Mouse (Mus musculus) midbrain, embryonic 16.5 days (tissue): ENCODE data around the gene Slc51a. TPM values are rescaled to one million over a fixed set of nuclear protein-coding genes. Genes with fewer than 3 reads are reported as not detected.
"Not testable (repeated sequence)": the region's sequence is repeated elsewhere in the genome, so short reads cannot be mapped to it uniquely, and the experiment has no call there.

Experiments
- ATAC-seq: fragments of 200-750 bp; cut with Nextera tagmentation; 2 replicates; pipeline ENCODE4 v1.8.0; 2017; ENCODE audit warnings: moderate TSS enrichment
- H3K27ac ChIP-seq: fragments of 300-500 bp; sonication (generic); 2 replicates; pipeline ENCODE4 v1.5.1; 2014; ENCODE audit warnings: mild to moderate bottlenecking, low read length, mixed read lengths
- H3K27me3 ChIP-seq: fragments of 300-500 bp; sonication (generic); 2 replicates; pipeline ENCODE4 v1.6.1; 2014; ENCODE audit warnings: low read depth, low read length, mixed read lengths; ENCODE audit not compliant: control insufficient read depth, insufficient read depth
- H3K36me3 ChIP-seq: fragments of 300-500 bp; sonication (generic); 2 replicates; pipeline ENCODE4 v1.6.1; 2014; ENCODE audit warnings: mild to moderate bottlenecking, low read length, moderate library complexity, mixed read lengths; ENCODE audit not compliant: control insufficient read depth, insufficient read depth
- H3K4me1 ChIP-seq: fragments of 300-500 bp; sonication (generic); 2 replicates; pipeline ENCODE4 v1.6.1; 2014; ENCODE audit warnings: mild to moderate bottlenecking, low read length, mixed read lengths; ENCODE audit not compliant: control insufficient read depth, insufficient read depth
- H3K4me2 ChIP-seq: fragments of 300-500 bp; sonication (generic); 2 replicates; pipeline ENCODE4 v1.6.1; 2014; ENCODE audit warnings: mild to moderate bottlenecking, low read length, mixed read lengths
- H3K4me3 ChIP-seq: fragments of 300-500 bp; sonication (generic); 2 replicates; pipeline ENCODE4 v1.5.1; 2014; ENCODE audit warnings: low read depth, mild to moderate bottlenecking, low read length, moderate library complexity, mixed read lengths
- H3K9ac ChIP-seq: fragments of 300-500 bp; sonication (generic); 2 replicates; pipeline ENCODE4 v1.6.1; 2014; ENCODE audit warnings: low read depth, low read length, mixed read lengths
- H3K9me3 ChIP-seq: fragments of 300-500 bp; sonication (generic); replicated peaks from 2 replicates; pipeline ENCODE4 v1.6.1; 2014; ENCODE audit warnings: mild to moderate bottlenecking, low read length, mixed read lengths; ENCODE audit not compliant: control insufficient read depth, poor library complexity, severe bottlenecking
- WGBS: fragments of 180-500 bp; shearing (Covaris S2); extraction: QIAGEN DNeasy Blood & Tissue Kit; methylation state at CpG from one replicate; pipeline ENCODE4 v1.1.7; 2014; 5-methylcytosine and 5-hydroxymethylcytosine counted together
- polyA plus RNA-seq: library from polyadenylated mRNA; unstranded; fragments of >200 nt; fragmentation: Nextera tagmentation; extraction: Ambion mirVana; gene quantifications from 2 replicates; pipeline ENCODE4 v1.2.1, GENCODE M21; 2015

The Slc51a gene
- polyA plus RNA-seq, 1 experiment from 2014 or later: 0.08 TPM

DNA sequence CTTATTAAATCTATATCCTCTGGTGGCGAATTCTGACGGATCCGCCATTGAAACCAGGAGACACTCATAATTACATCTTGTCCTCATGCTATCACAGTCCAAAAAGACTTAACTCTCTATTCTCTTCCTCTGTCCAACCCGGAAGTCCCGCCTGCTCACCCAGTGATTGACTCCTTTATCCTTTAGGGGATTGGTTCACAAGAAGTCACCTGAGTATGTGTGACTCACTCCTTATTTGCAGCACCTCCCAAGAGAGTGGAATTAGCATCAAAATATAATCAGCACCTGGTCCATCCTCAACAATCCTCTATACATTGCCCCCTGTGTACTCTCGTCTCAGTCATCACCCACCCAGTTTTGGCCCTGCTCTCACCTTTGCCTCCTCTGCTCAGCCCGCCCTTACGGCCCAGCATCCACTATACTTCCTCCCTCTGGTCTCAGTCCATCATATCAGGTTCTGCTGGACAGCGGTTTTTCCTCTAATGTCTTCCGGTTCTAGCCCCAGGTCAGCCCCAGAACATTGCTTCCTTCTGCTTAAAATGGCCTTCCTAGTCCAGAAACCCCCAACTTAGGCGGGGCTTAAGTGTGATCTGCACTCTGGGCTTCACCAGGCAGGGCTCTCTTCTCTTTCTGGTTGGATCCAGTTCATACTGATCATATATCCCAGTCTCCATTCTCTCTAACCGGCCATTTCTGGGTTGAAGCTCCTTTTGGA lies 15.1 kb upstream of the Slc51a start:
- no peak for ATAC-seq
- Histone ChIP-seq H3K4me3 (no peak overlapping the region), H3K27ac (no peak overlapping the region), H3K9ac (no peak overlapping the region), H3K36me3 (no peaks in the 10 kb centered on the region), H3K4me2 (no peak overlapping the region), H3K4me1 (peaks cover 4% of the 10 kb centered on the region), H3K27me3 (no peaks in the 10 kb centered on the region), H3K9me3 (no peaks in the 10 kb centered on the region)
- 89% methylated on average over 12 of the region's 12 CpGs for WGBS

DNA sequence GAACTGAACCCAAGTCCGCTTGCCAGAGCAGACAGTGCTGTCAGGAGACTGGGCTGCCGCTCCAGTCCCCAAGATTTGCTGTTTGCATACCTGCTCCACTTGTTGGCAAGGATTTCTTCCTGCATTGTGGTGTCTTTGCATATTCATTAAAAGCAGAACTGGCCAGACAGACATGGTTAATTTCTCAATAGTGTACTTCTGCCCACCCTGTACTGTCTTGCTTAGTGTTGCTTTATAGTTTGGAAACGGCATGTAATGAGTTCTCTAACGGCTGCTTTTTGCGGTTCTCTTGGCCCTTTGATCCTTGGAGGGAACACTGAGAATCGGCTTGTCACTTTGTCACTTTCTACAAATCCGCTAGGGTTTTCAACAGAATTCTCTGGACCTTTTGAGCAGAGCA lies 13.8 kb upstream of the Slc51a start:
- H3K9me3 ChIP-seq: no peaks in the 10 kb centered on the region
- no peak overlapping the region for H3K9ac ChIP-seq
- 73% methylated on average over 7 of the region's 7 CpGs for WGBS
- H3K27me3 ChIP-seq: no peaks in the 10 kb centered on the region
- H3K27ac ChIP-seq: no peak overlapping the region
- no peak overlapping the region for H3K4me3 ChIP-seq
- no peaks in the 10 kb centered on the region for H3K36me3 ChIP-seq
- H3K4me1 ChIP-seq: peaks cover 4% of the 10 kb centered on the region
- no peak for ATAC-seq
- no peak overlapping the region for H3K4me2 ChIP-seq

- Histone ChIP-seq H3K4me3 (peak overlapping the region; percentile 34), H3K4me1 (peaks cover 4% of the 10 kb centered on the region), H3K36me3 (no peaks in the 10 kb centered on the region), H3K9me3 (no peaks in the 10 kb centered on the region), H3K4me2 (peak overlapping the region; percentile 58), H3K27ac (peak overlapping the region; percentile 60), H3K27me3 (no peaks in the 10 kb centered on the region), H3K9ac (peak overlapping the region; percentile 60)
- 12% methylated on average over 22 of the region's 22 CpGs for WGBS
- ATAC-seq: peak; percentile 93
These were observed 11.9 kb upstream of the Slc51a start for GRCm38 (mm10) chr16:32499430-32500037.

GRCm38 (mm10) chr16:32498996-32499395 lies 11.3 kb upstream of the Slc51a start:
- no peak for ATAC-seq
- Histone ChIP-seq H3K27me3 (no peaks in the 10 kb centered on the region), H3K27ac (no peak overlapping the region), H3K4me3 (no peak overlapping the region), H3K4me1 (peaks cover 4% of the 10 kb centered on the region), H3K9me3 (no peaks in the 10 kb centered on the region), H3K36me3 (no peaks in the 10 kb centered on the region), H3K4me2 (peak overlapping the region; percentile 58), H3K9ac (no peak overlapping the region)
- WGBS: 70% methylated on average over 13 of the region's 13 CpGs

- Histone ChIP-seq H3K4me3 (no peak within 1 kb of the TSS), H3K36me3 (no peaks in the 10 kb centered on the region), H3K9ac (no peak within 1 kb of the TSS), H3K4me2 (no peak within 1 kb of the TSS), H3K27me3 (no peaks in the 10 kb centered on the region), H3K9me3 (no peaks in the 10 kb centered on the region), H3K4me1 (peaks cover 4% of the 10 kb centered on the region), H3K27ac (no peak within 1 kb of the TSS)
- WGBS: 74% methylated on average over 3 of the region's 3 CpGs
- no peak for ATAC-seq
These were observed 8.3 kb upstream of the Slc51a start, which contains the start of gene Zdhhc19 for GRCm38 (mm10) chr16:32495965-32496364. Gene Zdhhc19 (plus strand): TSS chr16:32496265.

- not testable (repeated sequence) for H3K4me2 ChIP-seq, H3K36me3 ChIP-seq, ATAC-seq, H3K4me1 ChIP-seq, H3K9me3 ChIP-seq, H3K27ac ChIP-seq, H3K9ac ChIP-seq, H3K27me3 ChIP-seq, H3K4me3 ChIP-seq
- 77% methylated on average over 6 of the region's 6 CpGs for WGBS
These were observed 6.7 kb upstream of the Slc51a start for GRCm38 (mm10) chr16:32494371-32494770.

DNA sequence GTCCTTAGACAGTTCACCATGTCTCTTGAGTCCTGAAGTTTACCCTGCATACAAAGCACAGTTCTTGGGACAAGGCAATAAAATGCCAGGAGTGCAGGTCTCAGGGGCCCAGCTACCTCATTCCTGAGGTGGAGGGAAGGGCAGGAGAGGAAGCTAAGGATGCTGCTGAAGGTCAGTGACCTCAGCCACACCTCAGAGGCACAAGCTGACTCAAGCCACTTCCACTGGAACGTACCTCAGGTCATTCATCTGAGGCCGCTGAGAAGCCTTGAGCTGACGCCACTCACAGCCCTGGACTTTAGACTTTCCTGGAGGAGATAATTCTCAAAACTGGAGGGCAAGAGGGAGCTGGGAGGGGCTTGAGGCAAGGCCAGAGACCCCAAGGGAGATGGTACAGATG lies 1.3 kb upstream of the Slc51a start:
- no peaks in the 10 kb centered on the region for H3K36me3 ChIP-seq
- WGBS: 100% methylated on average over 3 of the region's 3 CpGs
- H3K4me1 ChIP-seq: no peaks in the 10 kb centered on the region
- H3K4me2 ChIP-seq: no peak overlapping the region
- H3K27ac ChIP-seq: no peak overlapping the region
- H3K9ac ChIP-seq: no peak overlapping the region
- no peak for ATAC-seq
- no peaks in the 10 kb centered on the region for H3K27me3 ChIP-seq
- H3K9me3 ChIP-seq: no peaks in the 10 kb centered on the region
- no peak overlapping the region for H3K4me3 ChIP-seq

- Histone ChIP-seq H3K9me3 (no peaks in the 10 kb centered on the region), H3K4me1 (no peaks in the 10 kb centered on the region), H3K36me3 (no peaks in the 10 kb centered on the region), H3K27me3 (no peaks in the 10 kb centered on the region), H3K9ac (no peak overlapping the region), H3K27ac (no peak overlapping the region), H3K4me2 (no peak overlapping the region), H3K4me3 (no peak overlapping the region)
- ATAC-seq: no peak
- 77% methylated on average over 6 of the region's 6 CpGs for WGBS
These were observed 1.6 kb downstream of the Slc51a start for GRCm38 (mm10) chr16:32486046-32486445.

DNA sequence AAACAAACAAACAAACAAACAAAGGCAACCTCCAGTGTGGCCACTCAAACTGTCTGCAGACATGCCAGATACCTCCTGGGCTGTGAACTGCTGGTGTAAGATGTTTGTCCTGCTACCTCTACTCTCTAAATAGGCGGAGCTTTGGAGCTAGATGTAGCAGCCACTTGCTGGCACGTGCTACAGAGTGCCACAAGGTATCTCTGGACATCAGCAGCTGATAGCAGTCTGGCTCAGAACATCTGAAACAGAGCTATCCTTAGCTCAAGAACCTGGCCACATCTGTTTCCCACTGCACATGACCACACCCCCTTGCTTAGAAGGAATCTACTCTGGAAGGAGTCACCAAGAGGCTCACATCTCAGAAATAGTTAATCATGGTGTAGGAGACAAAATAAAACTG lies 2.5 kb downstream of the Slc51a start:
- 84% methylated on average over 2 of the region's 2 CpGs for WGBS
- ATAC-seq: no peak
- H3K9ac ChIP-seq: no peak overlapping the region
- no peaks in the 10 kb centered on the region for H3K27me3 ChIP-seq
- H3K9me3 ChIP-seq: no peaks in the 10 kb centered on the region
- no peaks in the 10 kb centered on the region for H3K36me3 ChIP-seq
- H3K4me2 ChIP-seq: no peak overlapping the region
- no peaks in the 10 kb centered on the region for H3K4me1 ChIP-seq
- no peak overlapping the region for H3K4me3 ChIP-seq
- H3K27ac ChIP-seq: no peak overlapping the region
